Mouse (Mus musculus) ES-Bruce4 (cell line): ENCODE data around the gene Lpcat2b.

Experiments used
- CTCF ChIP-seq: IDR thresholded peaks from one replicate; pipeline ENCODE4 v1.8.1; 2011; ENCODE audit warnings: low read depth, low read length
- POLR2A ChIP-seq: IDR thresholded peaks from one replicate; pipeline ENCODE4 v1.8.1; 2011; ENCODE audit warnings: low read length; ENCODE audit not compliant: insufficient read depth

GRCm38 (mm10) chr5:107470600-107471329 lies 39.4 kb downstream of the Lpcat2b start:
- no peak for TF ChIP-seq CTCF
- no peak for TF ChIP-seq POLR2A
